Comparison of ENCODE assay signal across 7 mouse cellular contexts in genomic region chr14:37033241-37033640, GRCm38 (mm10). TPM values are rescaled to one million over a fixed set of nuclear protein-coding genes. Genes with fewer than 3 reads are reported as not detected.
DNase-seq lines count a peak whose midpoint lies in the region; ATAC-seq lines count a peak whose summit lies in the region.

No protein-coding gene starts in this region.

- 21% methylated on average over 7 of the region's 7 CpGs for WGBS in forebrain, embryonic 13.5 days
- WGBS in hindbrain, embryonic 13.5 days: 19% methylated on average over 7 of the region's 7 CpGs

- no peaks in the 10 kb centered on the region for H3K36me3 ChIP-seq in forebrain, embryonic 13.5 days (ENCODE audit: poor library complexity, severe bottlenecking)
- H3K36me3 ChIP-seq in hindbrain, embryonic 13.5 days: no peaks in the 10 kb centered on the region

- no peak overlapping the region for H3K27ac ChIP-seq in forebrain, embryonic 13.5 days
- H3K27ac ChIP-seq in hindbrain, embryonic 13.5 days: no peak overlapping the region

- no peaks in the 10 kb centered on the region for H3K27me3 ChIP-seq in forebrain, embryonic 13.5 days
- H3K27me3 ChIP-seq in hindbrain, embryonic 13.5 days: no peaks in the 10 kb centered on the region

- peaks cover 10% of the 10 kb centered on the region for H3K4me1 ChIP-seq in forebrain, embryonic 13.5 days
- H3K4me1 ChIP-seq in hindbrain, embryonic 13.5 days (replicated peaks): peaks cover 9% of the 10 kb centered on the region; the same call in 1 of the 2 replicates

- H3K4me2 ChIP-seq in forebrain, embryonic 13.5 days: no peak overlapping the region
- H3K4me2 ChIP-seq in hindbrain, embryonic 13.5 days: no peak overlapping the region

- no peak overlapping the region for H3K9ac ChIP-seq in forebrain, embryonic 13.5 days
- no peak overlapping the region for H3K9ac ChIP-seq in hindbrain, embryonic 13.5 days

- H3K4me3 ChIP-seq in forebrain, embryonic 13.5 days: no peak overlapping the region
- H3K4me3 ChIP-seq in hindbrain, embryonic 13.5 days: no peak overlapping the region

- DNase-seq in R1 (ENCODE audit: low read depth, low spot score): peak; percentile 64
- DNase-seq in c-Kit-positive CD71-positive TER-119-positive erythroid progenitor cells, embryonic 14.5 days (ENCODE audit: low spot score): peak; percentile 20
- DNase-seq in layer of hippocampus, postnatal 25 days (ENCODE audit: extremely low spot score in 1 of 2, low spot score in 1 of 2): peak; percentile 69 to 89
- peak; percentile 81 for DNase-seq in right cerebral cortex, postnatal 25 days

- peak; percentile 83 for ATAC-seq in forebrain, embryonic 13.5 days
- peak; percentile 48 for ATAC-seq in hindbrain, embryonic 13.5 days (ENCODE audit: low FRiP score)
- ATAC-seq in megakaryocyte-erythroid progenitor cell, adult 5-6 weeks (replicated peaks; ENCODE audit: low FRiP score, low TSS enrichment, poor library complexity, severe bottlenecking): peak; percentile 84

- no peaks in the 10 kb centered on the region for H3K9me3 ChIP-seq in forebrain, embryonic 13.5 days (replicated peaks)
- H3K9me3 ChIP-seq in hindbrain, embryonic 13.5 days: no peaks in the 10 kb centered on the region

RNA-seq across cellular contexts. Expression of gene Rgr, which starts 15.5 kb away (rescaled TPM):
- polyA plus RNA-seq in forebrain, embryonic 13.5 days (2015; fragmentation: Nextera tagmentation; extraction: Ambion mirVana): not detected in 2 replicates
- polyA plus RNA-seq in hindbrain, embryonic 13.5 days (2015; fragmentation: Nextera tagmentation; extraction: Ambion mirVana): not detected in 2 replicates
- total RNA-seq in layer of hippocampus, postnatal 25 days (2021): not detected
- not detected in 2 replicates for total RNA-seq in megakaryocyte-erythroid progenitor cell, adult 5-6 weeks (2014; fragmentation: Nextera tagmentation)
- total RNA-seq in megakaryocyte-erythroid progenitor cell, adult 5-6 weeks (2017): not detected in 2 replicates

RNA-seq across cellular contexts. Expression of gene Lrit1, which starts 21.4 kb away (rescaled TPM):
- not detected in 2 replicates for polyA plus RNA-seq in forebrain, embryonic 13.5 days (2015; fragmentation: Nextera tagmentation; extraction: Ambion mirVana)
- not detected in 2 replicates for polyA plus RNA-seq in hindbrain, embryonic 13.5 days (2015; fragmentation: Nextera tagmentation; extraction: Ambion mirVana)
- not detected for total RNA-seq in layer of hippocampus, postnatal 25 days (2021)
- total RNA-seq in megakaryocyte-erythroid progenitor cell, adult 5-6 weeks (2014; fragmentation: Nextera tagmentation): not detected in 2 replicates
- total RNA-seq in megakaryocyte-erythroid progenitor cell, adult 5-6 weeks (2017): not detected in 2 replicates

RNA-seq across cellular contexts. Expression of gene Lrit2, which starts 34.5 kb away (rescaled TPM):
- polyA plus RNA-seq in forebrain, embryonic 13.5 days (2015; fragmentation: Nextera tagmentation; extraction: Ambion mirVana): not detected in 2 replicates
- polyA plus RNA-seq in hindbrain, embryonic 13.5 days (2015; fragmentation: Nextera tagmentation; extraction: Ambion mirVana): not detected in 2 replicates
- total RNA-seq in layer of hippocampus, postnatal 25 days (2021): not detected
- total RNA-seq in megakaryocyte-erythroid progenitor cell, adult 5-6 weeks (2014; fragmentation: Nextera tagmentation): not detected in 2 replicates
- not detected in 2 replicates for total RNA-seq in megakaryocyte-erythroid progenitor cell, adult 5-6 weeks (2017)

Comparison
In these comparisons a context has a peak if more than half of its experiments do, and no peak if none do; other contexts are left out.
1. DNase-seq: peak in every context shown above with its lines; median percentile 81 in right cerebral cortex, postnatal 25 days; 79 in layer of hippocampus, postnatal 25 days; 64 in R1; 20 in c-Kit-positive CD71-positive TER-119-positive erythroid progenitor cells, embryonic 14.5 days.